Mouse (Mus musculus): ENCODE results near the gene Xpo5. TPM values are rescaled to one million over a fixed set of nuclear protein-coding genes. Genes with fewer than 3 reads are reported as not detected.

Gene Xpo5
- total RNA-seq, 2 experiments from 2014 or later, result 72.0 to 74.6 TPM

DNA sequence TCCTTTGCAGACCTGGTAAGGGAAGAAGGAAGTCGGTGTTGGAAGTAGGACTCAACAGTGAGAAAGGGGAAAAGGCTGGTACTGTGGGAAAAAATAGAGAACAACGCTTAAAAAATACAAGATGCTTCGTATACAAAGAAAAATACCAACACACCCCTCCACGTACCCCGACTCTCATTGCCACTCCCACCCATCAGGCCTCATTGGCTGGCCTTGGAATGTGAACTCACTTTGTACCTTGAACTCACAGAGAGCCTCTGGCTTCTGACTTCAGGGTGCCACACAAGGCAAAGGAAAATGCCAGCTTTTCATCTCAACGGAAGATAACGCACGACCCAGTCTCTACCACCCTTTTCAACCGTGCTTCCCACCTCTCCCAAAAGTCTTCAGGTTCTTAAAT lies 80.6 kb downstream of the Xpo5 start:
- DNase-seq (ENCODE audit: low spot score in 2 of 2), result no peak

GRCm38 (mm10) chr17:46283911-46284310 lies 81.3 kb downstream of the Xpo5 start:
- no peak for DNase-seq (ENCODE audit: low spot score in 2 of 2)

GRCm38 (mm10) chr17:46284653-46285052 lies 82.1 kb downstream of the Xpo5 start:
- DNase-seq (ENCODE audit: low spot score in 2 of 2), result no peak

GRCm38 (mm10) chr17:46285407-46285806 lies 82.8 kb downstream of the Xpo5 start:
- DNase-seq (ENCODE audit: low spot score in 2 of 2), result no peak

GRCm38 (mm10) chr17:46287678-46288095 lies 85.1 kb downstream of the Xpo5 start:
- no peak for DNase-seq (ENCODE audit: low spot score in 2 of 2)

Small RNA genes within 50 kb of the gene (microRNA-seq; reads per million reads assigned to microRNA genes)
- 0.79 reads per million for gene Mir693

Other genes with a start within 250 kb of the Xpo5 start
- 100 to 1,000 TPM; 242 to 257 TPM for gene Vegfa, start 170.4 kb upstream of the Xpo5 start, total RNA-seq (2021)
- 100 to 1,000 TPM in 1 of 2 experiments, 10 to 100 TPM in 1; 94.1 to 101 TPM for gene Mrps18a, start 91.8 kb upstream of the Xpo5 start, total RNA-seq (2021)
- 10 to 100 TPM; 10.2 to 13.4 TPM for gene Rsph9, start 58.6 kb upstream of the Xpo5 start, total RNA-seq (2021)
- gene Mad2l1bp, start 49.2 kb upstream of the Xpo5 start, total RNA-seq (2021), result 10 to 100 TPM; 18.1 to 18.4 TPM
- 100 to 1,000 TPM; 101 to 116 TPM for gene Gtpbp2, start 41.8 kb upstream of the Xpo5 start, total RNA-seq (2021)
- gene Polh, start 137 bp upstream of the Xpo5 start, total RNA-seq (2021), result 10 to 100 TPM; 34.9 to 36.8 TPM
- gene Polr1c, start 45.3 kb downstream of the Xpo5 start, total RNA-seq (2021), result 100 to 1,000 TPM; 101 to 108 TPM
- gene Yipf3, start 45.3 kb downstream of the Xpo5 start, total RNA-seq (2021), result 100 to 1,000 TPM; 137 to 139 TPM
- gene Lrrc73, start 50.7 kb downstream of the Xpo5 start, total RNA-seq (2021), result 1 to 10 TPM; 6.3 to 7.3 TPM
- gene Tjap1, start 80.2 kb downstream of the Xpo5 start, total RNA-seq (2021), result 10 to 100 TPM; 68.8 to 75.3 TPM
- gene Dlk2, start 94.6 kb downstream of the Xpo5 start, total RNA-seq (2021), result 1 to 10 TPM in 1 of 2 experiments, under 1 TPM in 1; 0.54 to 1.7 TPM
- 10 to 100 TPM; 13.8 to 14.1 TPM for gene Abcc10, start 125.6 kb downstream of the Xpo5 start, total RNA-seq (2021)
- 10 to 100 TPM; 39.6 to 40.9 TPM for gene Zfp318, start 180.9 kb downstream of the Xpo5 start, total RNA-seq (2021)
- gene Crip3, start 226.1 kb downstream of the Xpo5 start, total RNA-seq (2021), result 1 to 10 TPM; 1.6 to 2.0 TPM
- 1 to 10 TPM in 1 of 2 experiments, under 1 TPM in 1; 0.14 to 4.0 TPM for gene Slc22a7, start 235.7 kb downstream of the Xpo5 start, total RNA-seq (2021)

Measured in adrenal gland, postnatal 4 days (tissue).